Mouse (Mus musculus) heart, postnatal 4 days (tissue): Measurements from ENCODE around the gene Qsox2. TPM values are rescaled to one million over a fixed set of nuclear protein-coding genes. Genes with fewer than 3 reads are reported as not detected.

ENCODE experiments used
- total RNA-seq, 2 experiments: library from RNA; stranded (reverse); gene quantifications; 2 replicates each; pipeline ENCODE4 v1.2.3; 2021

The Qsox2 gene
- total RNA-seq, 2 experiments from 2014 or later = 11.2 to 12.1 TPM

Other genes starting within 250 kb of the Qsox2 start
- gene Ubac1, start 215.8 kb downstream of the Qsox2 start, total RNA-seq = 10 to 100 TPM; 60.3 to 62.4 TPM
- 10 to 100 TPM; 11.1 to 11.4 TPM for gene Nacc2, start 114.3 kb downstream of the Qsox2 start, total RNA-seq
- gene Lhx3, start 29.2 kb downstream of the Qsox2 start, total RNA-seq = not detected
- gene Ccdc187, start 57.0 kb upstream of the Qsox2 start, total RNA-seq = under 1 TPM; 0.81 to 0.92 TPM
- gene Gpsm1, start 78.0 kb upstream of the Qsox2 start, total RNA-seq = 100 to 1,000 TPM; 142 to 153 TPM
- gene Dnlz, start 114.6 kb upstream of the Qsox2 start, total RNA-seq = 10 to 100 TPM; 16.1 to 16.6 TPM
- under 1 TPM; 0.60 to 0.95 TPM for gene Card9, start 123.4 kb upstream of the Qsox2 start, total RNA-seq
- gene Snapc4, start 143.1 kb upstream of the Qsox2 start, total RNA-seq = 10 to 100 TPM; 20.8 to 21.0 TPM
- gene Entr1, start 151.8 kb upstream of the Qsox2 start, total RNA-seq = 10 to 100 TPM; 55.5 to 62.3 TPM
- 100 to 1,000 TPM; 107 to 113 TPM for gene Pmpca, start 151.8 kb upstream of the Qsox2 start, total RNA-seq
- gene Inpp5e, start 171.7 kb upstream of the Qsox2 start, total RNA-seq = 10 to 100 TPM; 13.4 to 14.3 TPM
- gene Sec16a, start 207.7 kb upstream of the Qsox2 start, total RNA-seq = 10 to 100 TPM; 37.0 to 39.0 TPM